Mouse (Mus musculus): ENCODE data around the gene Fbxo47.

Fbxo47 gene

DNA sequence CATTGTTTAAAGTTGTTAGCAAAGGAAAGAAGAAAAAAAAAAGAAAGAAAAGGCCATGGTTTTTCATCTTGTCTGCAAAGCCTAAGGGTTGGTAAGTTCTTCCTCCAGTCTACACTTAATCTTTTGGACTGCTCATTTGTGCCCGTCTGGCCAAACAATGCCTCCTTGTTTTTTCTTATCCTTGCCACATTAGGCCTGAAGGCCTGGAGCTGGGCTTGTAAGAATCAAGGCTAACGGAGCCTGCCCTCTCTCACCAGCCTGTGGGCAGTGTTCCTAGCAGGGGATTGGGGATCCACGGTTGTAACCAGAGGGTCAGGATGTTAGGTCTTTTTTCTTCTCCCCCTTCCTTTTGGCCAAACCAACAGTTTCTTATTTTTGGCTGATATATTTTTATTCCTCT, 73.0 kb downstream of the Fbxo47 start:
- DNase-seq: no peak

DNA sequence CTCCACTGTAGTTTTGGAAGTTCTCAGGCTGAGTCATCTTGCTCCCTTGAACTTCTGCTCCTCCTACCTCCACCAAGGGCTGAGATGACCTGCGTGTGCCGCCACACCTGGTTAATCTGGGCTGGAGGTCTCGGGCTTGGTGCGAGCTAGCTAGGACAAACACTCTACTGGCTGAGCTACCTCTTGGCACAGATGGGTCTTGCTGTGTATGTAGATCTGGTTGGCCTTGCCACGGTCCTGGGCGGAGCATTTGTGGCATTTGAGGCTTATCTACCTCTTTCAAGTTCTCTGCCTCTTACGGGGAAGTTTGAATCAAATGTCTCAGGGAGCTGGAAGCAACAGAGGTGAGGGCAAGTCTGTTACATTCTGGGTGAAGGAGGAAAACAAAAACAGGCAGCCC, 73.6 kb downstream of the Fbxo47 start:
- peak; percentile 92 for DNase-seq

DNA sequence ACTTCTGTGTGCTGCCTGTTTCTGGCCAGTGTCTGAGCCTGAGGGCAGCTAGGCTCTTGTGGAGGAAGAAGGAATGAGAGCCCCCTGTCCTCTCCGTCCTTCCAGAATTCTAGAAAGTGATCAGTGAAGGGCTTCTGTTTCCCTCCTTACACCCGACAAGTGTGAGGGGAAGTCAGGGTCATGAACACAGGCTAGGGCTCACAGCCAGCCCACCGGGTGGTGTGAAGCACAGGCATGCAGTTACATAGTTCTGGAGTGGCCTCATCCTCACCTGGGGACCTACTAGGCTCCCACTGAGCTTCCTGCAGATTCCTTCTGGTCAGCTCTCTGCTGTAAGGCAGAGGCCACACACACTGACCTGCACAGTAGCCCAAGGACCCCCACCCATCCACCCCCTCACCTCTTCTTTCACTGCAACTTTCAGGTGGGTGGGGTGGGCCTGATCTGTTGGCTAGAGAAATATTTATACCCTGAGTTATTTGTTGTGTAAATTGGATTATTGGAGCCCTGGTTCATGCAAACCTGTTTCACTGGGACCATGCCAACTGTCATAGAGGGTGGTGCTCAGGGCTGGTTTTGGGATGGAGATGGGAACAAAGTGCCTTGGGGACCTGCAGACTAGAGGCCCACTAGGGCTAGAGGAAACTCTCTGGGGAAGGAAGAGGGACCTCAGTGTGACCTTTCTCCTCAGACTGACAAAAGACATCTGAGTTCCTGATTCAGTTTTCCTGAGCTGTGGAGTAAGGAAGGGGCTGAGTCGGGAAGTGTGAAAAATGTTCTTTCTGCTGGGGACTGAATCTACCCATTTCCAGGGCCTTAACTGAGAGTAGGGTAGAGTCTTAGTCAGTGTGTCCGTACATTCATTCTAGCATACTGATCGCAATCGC, 74.5 kb downstream of the Fbxo47 start:
- peak; percentile 93 for DNase-seq

DNA sequence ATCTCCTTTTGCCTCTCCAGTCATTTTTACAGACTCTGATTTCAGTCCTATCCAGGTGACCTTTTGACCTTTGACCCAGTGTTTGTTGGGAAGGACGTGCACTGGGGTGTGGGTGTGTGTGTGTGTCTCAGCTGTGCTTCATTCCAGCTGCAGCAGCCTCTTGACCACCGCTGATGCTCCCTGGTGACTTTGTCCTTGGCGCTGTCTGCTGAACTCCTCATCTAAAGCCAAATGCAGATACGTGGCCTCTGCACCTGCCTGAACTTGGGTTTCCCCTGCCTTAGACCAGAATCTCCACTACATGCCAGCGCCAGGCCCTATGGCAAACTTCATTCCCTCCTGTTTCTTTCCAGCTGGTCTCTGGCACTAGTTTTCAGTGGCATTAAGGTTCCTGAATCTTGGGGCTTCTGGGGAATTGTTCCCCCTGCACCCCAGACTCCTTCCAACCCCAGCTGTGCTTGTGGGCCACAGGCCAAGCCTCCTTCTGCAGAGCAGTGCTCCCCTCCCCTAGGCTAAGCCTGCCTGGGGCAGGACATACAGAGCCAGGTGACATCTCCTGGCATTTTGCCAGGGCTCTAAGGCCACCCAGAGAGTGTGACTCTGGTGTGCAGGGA, 75.2 kb downstream of the Fbxo47 start:
- DNase-seq: peak; percentile 96

DNA sequence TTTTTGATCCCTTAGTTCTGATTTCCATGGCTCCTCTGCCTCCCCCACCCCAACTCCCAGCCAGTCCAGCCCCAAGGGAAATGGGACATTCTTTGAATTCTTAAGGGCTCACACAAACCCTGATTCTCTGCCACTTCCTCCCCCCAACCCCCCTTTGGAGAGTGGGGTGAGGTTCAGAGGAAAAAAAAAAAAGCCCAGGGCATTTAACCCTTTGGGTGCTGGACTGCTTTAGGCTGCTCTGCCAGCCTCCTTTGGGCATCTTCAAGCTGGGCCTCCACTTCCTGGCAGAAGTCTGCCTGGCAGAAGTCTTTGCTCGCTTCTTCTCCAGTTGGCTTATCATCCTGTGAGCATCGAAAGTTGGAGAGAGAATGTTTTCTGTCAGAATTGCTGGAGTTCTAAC, 75.9 kb downstream of the Fbxo47 start:
- peak; percentile 97 for DNase-seq

DNA sequence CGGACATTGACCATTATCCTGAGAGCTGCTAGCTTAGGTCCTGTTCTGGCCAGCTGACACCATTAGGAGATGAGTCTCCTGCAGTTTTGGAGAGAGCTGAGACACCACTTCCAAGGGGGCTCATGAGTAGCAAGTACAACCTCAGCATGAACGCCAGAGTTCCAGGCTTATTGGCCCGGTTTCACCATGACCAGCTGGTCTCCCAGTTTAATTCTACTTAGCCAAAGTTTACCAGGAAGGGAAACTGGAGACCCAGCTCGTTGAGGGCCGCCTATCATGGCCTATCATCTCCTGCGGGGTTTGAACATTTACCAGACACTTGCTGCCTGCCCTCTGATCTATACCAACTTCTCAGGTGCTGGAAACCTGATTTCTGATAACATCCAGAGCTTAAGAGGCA, 76.3 kb downstream of the Fbxo47 start:
- DNase-seq: peak; percentile 96

DNA sequence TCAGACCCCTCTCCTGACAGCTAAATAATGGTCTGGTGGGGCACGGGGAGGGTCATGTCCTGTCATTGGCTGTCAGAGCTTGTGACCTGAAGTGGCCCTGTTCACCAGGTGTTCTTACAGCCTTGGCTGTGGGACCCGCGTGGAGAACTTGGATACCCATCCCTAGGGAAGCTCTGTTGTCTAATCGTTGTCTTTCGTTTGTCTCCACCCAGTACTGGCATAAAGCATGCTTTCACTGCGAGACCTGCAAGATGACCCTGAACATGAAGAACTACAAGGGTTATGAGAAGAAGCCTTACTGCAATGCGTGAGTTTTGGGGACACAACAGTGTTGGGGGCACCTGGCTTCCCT, 77.4 kb downstream of the Fbxo47 start:
- peak; percentile 91 for DNase-seq

DNA sequence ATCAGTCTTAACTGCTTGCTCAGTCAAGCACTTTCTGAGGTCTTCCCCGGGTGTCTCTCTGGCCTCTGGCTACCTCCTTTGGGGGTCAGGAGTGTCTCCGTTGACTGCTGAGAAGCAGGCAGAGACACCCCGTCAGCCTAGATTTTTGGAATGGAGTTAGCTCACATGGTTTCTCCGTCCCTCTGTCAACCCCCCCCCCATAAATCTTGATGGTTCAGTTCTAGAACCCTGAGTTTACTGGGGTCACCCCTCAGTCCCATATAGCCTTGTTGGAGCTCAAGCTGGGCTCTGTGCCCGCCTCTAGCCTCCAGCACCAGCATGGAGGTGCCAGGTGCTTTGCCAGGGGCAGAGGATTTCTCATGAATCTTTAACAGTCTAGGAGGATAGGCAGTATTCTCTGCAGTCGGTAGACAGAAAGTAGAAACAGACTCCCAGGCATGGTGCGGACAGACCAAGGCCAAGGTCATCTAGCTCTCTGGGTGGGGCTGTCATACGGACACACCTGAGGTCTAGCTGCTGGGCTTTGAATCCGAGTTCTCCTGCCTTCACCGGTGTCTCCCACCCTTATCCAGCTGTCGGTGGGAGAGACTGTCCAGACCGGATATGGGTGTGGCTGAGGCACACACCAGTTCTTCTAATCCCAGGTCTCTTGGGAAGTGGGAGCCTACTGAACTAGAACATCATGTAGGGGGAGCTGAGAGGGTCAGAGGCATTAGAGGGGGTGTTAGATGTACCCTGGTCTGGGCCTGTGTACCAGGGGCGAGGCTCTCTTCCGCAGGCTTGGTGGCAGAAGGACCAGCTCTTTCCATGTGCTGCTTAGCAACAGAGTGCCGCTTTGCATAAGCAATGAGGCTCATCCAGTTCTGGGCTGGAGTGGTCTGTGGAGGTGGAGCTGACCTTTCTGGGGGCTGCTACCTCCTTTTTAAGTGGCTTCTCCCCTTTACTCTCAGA, 78.0 kb downstream of the Fbxo47 start:
- DNase-seq: peak; percentile 98

DNA sequence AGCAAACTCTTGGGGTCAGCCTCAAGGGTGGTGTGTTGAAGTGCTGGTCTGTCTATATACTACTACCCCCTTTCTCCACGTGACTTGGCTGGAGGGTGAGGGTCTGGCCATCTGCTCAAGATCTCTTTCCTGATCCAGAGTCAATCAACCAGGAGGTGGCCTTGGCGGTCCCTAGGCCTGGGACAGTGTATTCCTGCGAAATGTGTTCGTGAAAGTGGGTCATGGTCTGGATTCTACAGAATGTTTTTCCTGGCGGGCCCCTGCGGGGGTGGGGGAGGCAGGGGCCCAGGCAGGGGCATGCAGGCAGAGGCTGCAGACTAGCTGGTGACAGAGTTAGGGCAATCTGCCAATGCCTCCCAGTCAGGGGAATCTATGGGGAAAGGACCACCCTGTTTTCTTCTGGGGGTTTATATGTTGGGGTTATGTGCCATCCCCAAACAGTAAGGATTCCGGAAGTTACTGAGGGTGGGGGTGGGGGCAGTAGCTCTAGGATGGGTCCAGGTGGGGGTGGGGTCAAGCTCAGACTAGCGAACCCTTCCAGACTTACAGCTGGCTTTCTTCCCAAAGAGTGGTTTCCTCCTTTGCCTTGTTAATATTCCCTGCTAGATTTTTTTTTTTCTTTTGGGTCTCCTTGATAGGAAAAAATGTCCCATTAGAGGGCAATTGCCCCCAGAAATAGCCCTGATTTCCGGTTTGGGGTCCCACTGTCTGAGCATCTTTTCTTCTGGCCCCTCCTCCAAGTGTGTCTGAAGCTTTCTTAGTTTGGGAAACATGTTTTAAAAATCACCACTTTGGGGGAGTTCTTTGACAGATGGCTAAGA, 78.9 kb downstream of the Fbxo47 start:
- DNase-seq: peak; percentile 96

DNA sequence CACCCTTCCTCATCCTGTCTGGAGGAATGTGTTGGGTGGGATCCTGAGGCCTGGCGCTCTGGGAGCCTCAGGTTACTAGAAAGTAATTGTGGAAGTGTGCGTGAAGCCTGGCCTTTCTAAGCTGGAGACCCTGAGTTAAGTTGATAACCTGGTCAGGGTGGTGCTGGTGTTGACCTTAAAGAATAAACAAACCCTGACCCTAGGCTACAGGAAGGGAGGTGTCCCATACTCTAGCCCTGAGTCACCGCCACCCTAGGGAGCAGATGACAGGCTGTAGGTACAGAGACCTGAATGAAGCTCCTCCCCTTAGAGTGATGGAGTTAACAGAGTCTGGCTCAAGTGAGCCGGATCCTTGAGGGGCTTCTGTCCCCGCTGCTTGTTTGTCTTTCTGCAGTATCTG, 80.1 kb downstream of the Fbxo47 start:
- DNase-seq: peak; percentile 95

Measured in heart, adult 11 months (tissue).